Mouse (Mus musculus) limb, embryonic 15.5 days (tissue): Measurements from ENCODE around the gene Runx1. TPM values are rescaled to one million over a fixed set of nuclear protein-coding genes. Genes with fewer than 3 reads are reported as not detected.

Experiments used
- ATAC-seq: fragments of 200-750 bp; cut with Nextera tagmentation; 2 replicates; pipeline ENCODE4 v1.8.0; 2017; ENCODE audit warnings: low read depth, moderate TSS enrichment; ENCODE audit not compliant: insufficient number of reproducible peaks, low FRiP score, low TSS enrichment
- H3K27ac ChIP-seq: fragments of 300-500 bp; sonication (generic); 2 replicates; pipeline ENCODE4 v1.5.1; 2015; ENCODE audit warnings: moderate library complexity, mild to moderate bottlenecking, inconsistent platforms
- H3K27me3 ChIP-seq: fragments of 300-500 bp; sonication (generic); 2 replicates; pipeline ENCODE4 v1.6.1; 2015; ENCODE audit warnings: inconsistent platforms
- H3K36me3 ChIP-seq: fragments of 300-500 bp; sonication (generic); 2 replicates; pipeline ENCODE4 v1.6.1; 2015; ENCODE audit warnings: inconsistent platforms
- H3K4me1 ChIP-seq: fragments of 300-500 bp; sonication (generic); 2 replicates; pipeline ENCODE4 v1.6.1; 2015; ENCODE audit warnings: inconsistent platforms
- H3K4me2 ChIP-seq: fragments of 300-500 bp; sonication (generic); 2 replicates; pipeline ENCODE4 v1.6.1; 2015; ENCODE audit warnings: mild to moderate bottlenecking, inconsistent platforms
- H3K4me3 ChIP-seq: fragments of 300-500 bp; sonication (generic); 2 replicates; pipeline ENCODE4 v1.5.1; 2015; ENCODE audit warnings: mild to moderate bottlenecking, inconsistent platforms
- H3K9ac ChIP-seq: fragments of 300-500 bp; sonication (generic); 2 replicates; pipeline ENCODE4 v1.6.1; 2015; ENCODE audit warnings: inconsistent platforms
- H3K9me3 ChIP-seq: fragments of 300-500 bp; sonication (generic); 2 replicates; pipeline ENCODE4 v1.6.1; 2016; ENCODE audit warnings: inconsistent platforms
- WGBS: fragments of 180-500 bp; shearing (Covaris S2); methylation state at CpG from one replicate; pipeline ENCODE4 v1.1.7; 2015; 5-methylcytosine and 5-hydroxymethylcytosine counted together
- polyA plus RNA-seq: library from polyadenylated mRNA; unstranded; fragments of >200 nt; fragmentation: Nextera tagmentation; extraction: Ambion mirVana; gene quantifications from 2 replicates; pipeline ENCODE4 v1.2.1, GENCODE M21; 2015

Gene Runx1
- 5.9 and 7.3 TPM in 2 replicates for polyA plus RNA-seq

- Histone ChIP-seq H3K9me3 (no peaks in the 10 kb centered on the region), H3K4me3 (peak within 1 kb of the TSS; percentile 10; the same call in 1 of the 2 replicates), H3K36me3 (no peaks in the 10 kb centered on the region), H3K27me3 (no peaks in the 10 kb centered on the region), H3K4me2 (no peak within 1 kb of the TSS), H3K27ac (no peak within 1 kb of the TSS), H3K9ac (no peak within 1 kb of the TSS), H3K4me1 (peaks cover 30% of the 10 kb centered on the region)
- ATAC-seq, result no peak
- WGBS, result 82% methylated on average over 11 of the region's 11 CpGs
Observed at GRCm38 (mm10) chr16:92825908-92826650, at the start of gene Runx1. Gene Runx1, minus strand, starts transcription at chr16:92826149.

GRCm38 (mm10) chr16:92874015-92874414 lies 48.1 kb upstream of the Runx1 start:
- WGBS, result 89% methylated on average over 3 of the region's 3 CpGs
- Histone ChIP-seq H3K4me1 (no peaks in the 10 kb centered on the region; the same call in 1 of the 2 replicates), H3K36me3 (no peaks in the 10 kb centered on the region), H3K4me3 (no peak overlapping the region), H3K27me3 (no peaks in the 10 kb centered on the region), H3K9ac (no peak overlapping the region), H3K9me3 (no peaks in the 10 kb centered on the region), H3K27ac (no peak overlapping the region), H3K4me2 (no peak overlapping the region)
- ATAC-seq, result no peak

- no peaks in the 10 kb centered on the region; the same call in 1 of the 2 replicates for H3K4me1 ChIP-seq
- H3K27ac ChIP-seq, result no peak overlapping the region
- no peaks in the 10 kb centered on the region for H3K9me3 ChIP-seq
- no peaks in the 10 kb centered on the region for H3K27me3 ChIP-seq
- no peak overlapping the region for H3K4me2 ChIP-seq
- no peak for ATAC-seq
- no peak overlapping the region for H3K4me3 ChIP-seq
- no peaks in the 10 kb centered on the region for H3K36me3 ChIP-seq
- H3K9ac ChIP-seq, result no peak overlapping the region
- 84% methylated on average over 11 of the region's 11 CpGs for WGBS
Observed at GRCm38 (mm10) chr16:92871728-92872127, 45.8 kb upstream of the Runx1 start.

GRCm38 (mm10) chr16:92868550-92868949 lies 42.6 kb upstream of the Runx1 start:
- WGBS, result 89% methylated on average over 4 of the region's 4 CpGs
- Histone ChIP-seq H3K4me3 (no peak overlapping the region), H3K36me3 (no peaks in the 10 kb centered on the region), H3K9ac (no peak overlapping the region), H3K4me1 (no peaks in the 10 kb centered on the region; the same call in 1 of the 2 replicates), H3K4me2 (no peak overlapping the region), H3K27me3 (no peaks in the 10 kb centered on the region), H3K9me3 (no peaks in the 10 kb centered on the region), H3K27ac (no peak overlapping the region)
- ATAC-seq, result no peak

GRCm38 (mm10) chr16:92867261-92867935 lies 41.4 kb upstream of the Runx1 start:
- Histone ChIP-seq H3K36me3 (no peaks in the 10 kb centered on the region), H3K27ac (no peak overlapping the region), H3K9ac (no peak overlapping the region), H3K9me3 (no peaks in the 10 kb centered on the region), H3K4me2 (no peak overlapping the region), H3K4me3 (no peak overlapping the region), H3K4me1 (no peaks in the 10 kb centered on the region; the same call in 1 of the 2 replicates), H3K27me3 (no peaks in the 10 kb centered on the region)
- 76% methylated on average over 9 of the region's 9 CpGs for WGBS
- no peak for ATAC-seq

- no peaks in the 10 kb centered on the region for H3K36me3 ChIP-seq
- no peak for ATAC-seq
- no peaks in the 10 kb centered on the region for H3K4me1 ChIP-seq
- H3K9ac ChIP-seq, result no peak overlapping the region
- H3K27ac ChIP-seq, result no peak overlapping the region
- H3K4me3 ChIP-seq, result no peak overlapping the region
- 95% methylated on average over 3 of the region's 3 CpGs for WGBS
- H3K4me2 ChIP-seq, result no peak overlapping the region
- H3K9me3 ChIP-seq, result no peaks in the 10 kb centered on the region
- H3K27me3 ChIP-seq, result no peaks in the 10 kb centered on the region
Observed at GRCm38 (mm10) chr16:92865314-92865713, 39.4 kb upstream of the Runx1 start.

- H3K27ac ChIP-seq, result no peak overlapping the region
- 75% methylated on average over 2 of the region's 2 CpGs for WGBS
- H3K4me2 ChIP-seq, result no peak overlapping the region
- ATAC-seq, result no peak
- no peaks in the 10 kb centered on the region for H3K36me3 ChIP-seq
- no peaks in the 10 kb centered on the region for H3K9me3 ChIP-seq
- no peaks in the 10 kb centered on the region for H3K4me1 ChIP-seq
- H3K4me3 ChIP-seq, result no peak overlapping the region
- H3K9ac ChIP-seq, result no peak overlapping the region
- no peaks in the 10 kb centered on the region for H3K27me3 ChIP-seq
Observed at GRCm38 (mm10) chr16:92864191-92864590, 38.2 kb upstream of the Runx1 start.

GRCm38 (mm10) chr16:92863179-92863578 lies 37.2 kb upstream of the Runx1 start:
- H3K4me2 ChIP-seq, result no peak overlapping the region
- no peak overlapping the region for H3K4me3 ChIP-seq
- H3K36me3 ChIP-seq, result no peaks in the 10 kb centered on the region
- no peaks in the 10 kb centered on the region for H3K27me3 ChIP-seq
- no peak overlapping the region for H3K27ac ChIP-seq
- no peaks in the 10 kb centered on the region for H3K9me3 ChIP-seq
- no peak overlapping the region for H3K9ac ChIP-seq
- ATAC-seq, result no peak
- H3K4me1 ChIP-seq, result no peaks in the 10 kb centered on the region

GRCm38 (mm10) chr16:92862430-92862829 lies 36.5 kb upstream of the Runx1 start:
- H3K4me3 ChIP-seq, result no peak overlapping the region
- no peak overlapping the region for H3K4me2 ChIP-seq
- no peak overlapping the region for H3K9ac ChIP-seq
- no peaks in the 10 kb centered on the region for H3K9me3 ChIP-seq
- ATAC-seq, result no peak
- no peaks in the 10 kb centered on the region for H3K36me3 ChIP-seq
- no peaks in the 10 kb centered on the region for H3K27me3 ChIP-seq
- no peak overlapping the region for H3K27ac ChIP-seq
- WGBS, result 68% methylated on average over 4 of the region's 4 CpGs
- no peaks in the 10 kb centered on the region for H3K4me1 ChIP-seq

GRCm38 (mm10) chr16:92861571-92861970 lies 35.6 kb upstream of the Runx1 start:
- no peak overlapping the region for H3K4me2 ChIP-seq
- no peak overlapping the region for H3K9ac ChIP-seq
- no peak for ATAC-seq
- no peaks in the 10 kb centered on the region for H3K4me1 ChIP-seq
- H3K36me3 ChIP-seq, result no peaks in the 10 kb centered on the region
- H3K4me3 ChIP-seq, result no peak overlapping the region
- no peak overlapping the region for H3K27ac ChIP-seq
- no peaks in the 10 kb centered on the region for H3K27me3 ChIP-seq
- no peaks in the 10 kb centered on the region for H3K9me3 ChIP-seq
- WGBS, result 74% methylated on average over 2 of the region's 2 CpGs

- H3K27me3 ChIP-seq, result no peaks in the 10 kb centered on the region
- H3K9me3 ChIP-seq, result no peaks in the 10 kb centered on the region
- ATAC-seq, result no peak
- H3K4me3 ChIP-seq, result no peak overlapping the region
- H3K27ac ChIP-seq, result no peak overlapping the region
- H3K4me1 ChIP-seq, result no peaks in the 10 kb centered on the region
- WGBS, result 86% methylated on average over 1 of the region's 1 CpGs
- H3K36me3 ChIP-seq, result no peaks in the 10 kb centered on the region
- no peak overlapping the region for H3K4me2 ChIP-seq
- H3K9ac ChIP-seq, result no peak overlapping the region
Observed at GRCm38 (mm10) chr16:92860649-92861048, 34.7 kb upstream of the Runx1 start.

GRCm38 (mm10) chr16:92856779-92857178 lies 30.8 kb upstream of the Runx1 start:
- Histone ChIP-seq H3K4me3 (no peak overlapping the region), H3K27me3 (no peaks in the 10 kb centered on the region), H3K9ac (no peak overlapping the region), H3K4me2 (no peak overlapping the region), H3K9me3 (no peaks in the 10 kb centered on the region), H3K27ac (no peak overlapping the region), H3K4me1 (no peaks in the 10 kb centered on the region), H3K36me3 (no peaks in the 10 kb centered on the region)
- 46% methylated on average over 3 of the region's 3 CpGs for WGBS
- no peak for ATAC-seq
